Mouse (Mus musculus) embryonic stem cell, embryonic (primary cell): ENCODE data around the gene Synrg.

Experiments used
- CTCF ChIA-PET, 4 experiments: fragments of 300-600 bp in 2 of 4; fragments of 350-600 bp in 2 of 4; sonication (Branson Sonifier 250); formaldehyde crosslinking; loops; one replicate each; lab custom pipeline; 2022; ENCODE audit warnings: inconsistent platforms in 2 of 4; lab: Charles Lee
- POLR2A ChIA-PET, 4 experiments: fragments of 300-600 bp in 2 of 4; fragments of 350-600 bp in 2 of 4; sonication (Branson Sonifier 250); formaldehyde crosslinking; loops; one replicate each; lab custom pipeline; 2022; ENCODE audit warnings: antibody characterized with exemption in 4 of 4, inconsistent platforms in 1 of 4; lab: Charles Lee

The Synrg gene

GRCm38 (mm10) chr11:84053055-84053454 lies 88.8 kb downstream of the Synrg start:
- POLR2A ChIA-PET = interaction anchor here in 2 of 4 experiments (0.6 to 1.8 kb wide), 2 partner anchors 10 to 14 kb away, joined by 3 to 5 read pairs; no protein-coding TSS in a partner anchor
- CTCF ChIA-PET = interaction anchor here in 1 of 4 experiments (1.1 kb wide), 1 partner anchor 9 kb away, joined by 3 read pairs; no protein-coding TSS in a partner anchor

DNA sequence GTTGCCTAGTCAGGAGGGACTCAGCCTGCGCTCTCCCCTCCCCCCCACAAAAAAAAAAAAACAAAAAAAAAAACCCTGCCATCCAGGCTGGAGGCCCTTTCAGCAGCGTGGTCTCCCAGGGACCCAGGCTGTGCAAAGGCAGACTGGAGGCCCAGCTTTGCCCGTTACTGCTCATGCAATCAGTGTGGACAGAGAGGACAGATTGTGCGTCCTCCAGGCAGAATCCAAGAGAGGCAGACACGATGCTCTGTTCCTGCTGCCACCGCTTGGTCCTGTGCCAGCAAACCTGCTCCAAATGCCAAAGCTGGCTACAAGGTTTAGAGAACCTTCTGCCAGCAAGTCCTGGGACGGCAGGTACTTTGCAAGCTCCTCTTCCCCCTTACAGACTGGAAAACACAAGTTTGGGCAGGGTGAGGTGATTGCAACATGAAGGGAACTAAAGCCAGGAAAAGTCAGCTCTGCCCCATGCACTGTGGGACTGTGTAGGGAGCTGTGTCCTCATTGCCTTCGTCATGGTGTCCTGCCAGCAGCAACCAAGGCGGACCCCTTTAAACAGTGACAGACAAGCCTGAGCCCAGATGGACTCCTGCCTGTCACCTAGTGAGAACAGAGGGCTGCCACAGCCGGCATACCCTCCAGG lies 89.4 kb downstream of the Synrg start:
- CTCF ChIA-PET = interaction anchor here in 1 of 4 experiments (0.8 to 1.1 kb wide), 2 partner anchors 9 to 269 kb away, joined by 3 read pairs; no protein-coding TSS in a partner anchor
- POLR2A ChIA-PET = interaction anchor here in 1 of 4 experiments (1.2 to 1.8 kb wide), 2 partner anchors 13 to 21 kb away, joined by 3 to 5 read pairs; no protein-coding TSS in a partner anchor

DNA sequence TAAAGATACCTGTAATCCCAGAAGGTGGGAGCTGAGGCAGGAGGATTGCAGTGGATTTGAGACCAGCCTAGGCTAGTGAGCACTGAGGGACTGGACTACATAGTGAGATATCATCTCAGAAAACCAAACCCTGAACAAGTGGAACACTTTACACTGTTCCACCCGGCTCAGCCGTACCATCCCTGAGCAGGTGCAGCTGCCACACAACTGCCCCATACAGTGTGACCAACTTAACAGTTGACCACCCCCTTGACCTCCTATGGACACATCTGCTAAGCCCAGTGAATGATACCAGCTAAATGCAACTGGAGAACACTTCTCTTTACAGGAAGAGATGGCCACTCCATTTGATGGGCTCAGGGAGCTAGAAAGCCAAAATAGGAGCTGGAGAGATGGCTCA lies 93.2 kb downstream of the Synrg start:
- POLR2A ChIA-PET = interaction anchor here in 2 of 4 experiments (1.0 to 1.3 kb wide), 3 partner anchors 12 to 22 kb away, joined by 3 read pairs; partner anchors contain the start of gene Dusp14 (in 1 of the 2)
- CTCF ChIA-PET = no interaction called here

DNA sequence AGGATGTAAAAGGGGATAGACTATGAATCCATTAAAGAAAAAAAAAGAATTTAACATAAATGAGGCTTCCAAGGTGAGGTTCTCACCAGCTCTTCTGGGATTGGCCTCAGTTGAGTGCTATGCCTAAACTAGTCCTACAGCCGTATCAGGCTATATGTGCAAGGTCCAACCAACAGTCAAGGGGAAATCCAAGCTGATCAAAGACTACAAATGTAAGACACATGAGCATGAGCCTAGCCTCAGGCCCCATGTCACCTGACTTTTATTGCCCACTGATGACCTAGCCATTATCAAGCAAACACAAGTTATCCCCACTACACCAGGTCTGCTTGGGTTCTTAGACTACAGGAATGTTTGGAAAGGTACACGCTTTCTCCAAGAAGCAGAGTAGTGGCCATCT lies 95.6 kb downstream of the Synrg start:
- CTCF ChIA-PET = interaction anchor here in 2 of 4 experiments (0.6 to 0.8 kb wide), 2 partner anchors 42 to 109 kb away, joined by 3 to 4 read pairs; no protein-coding TSS in a partner anchor
- POLR2A ChIA-PET = interaction anchor here in 1 of 4 experiments (1.0 to 2.0 kb wide), 3 partner anchors 12 to 117 kb away, joined by 3 to 6 read pairs (median 3); no protein-coding TSS in a partner anchor

DNA sequence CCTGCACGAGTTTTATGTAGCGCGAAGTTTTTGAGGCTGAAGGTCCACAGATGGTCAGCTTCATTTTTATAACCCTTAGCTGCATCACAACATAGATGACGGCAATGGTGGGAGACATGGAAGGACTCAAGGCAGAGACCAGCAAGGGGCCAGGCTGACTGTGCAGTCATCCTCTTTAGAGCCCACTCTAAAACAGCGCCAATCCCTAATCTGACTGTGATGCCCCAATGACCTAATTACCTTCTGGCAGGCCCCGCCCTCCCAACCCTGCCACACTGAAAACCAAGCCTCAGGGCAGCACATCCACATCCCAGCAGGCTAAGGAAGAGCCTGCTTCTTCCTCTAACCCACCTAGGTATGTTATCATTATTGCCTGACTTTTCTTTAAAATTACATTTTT lies 96.4 kb downstream of the Synrg start:
- CTCF ChIA-PET = no interaction called here
- POLR2A ChIA-PET = interaction anchor here in 2 of 4 experiments (1.0 to 1.5 kb wide), 5 partner anchors 9 to 249 kb away, joined by 3 to 5 read pairs (median 4); no protein-coding TSS in a partner anchor

GRCm38 (mm10) chr11:84061881-84062280 lies 97.7 kb downstream of the Synrg start:
- POLR2A ChIA-PET = interaction anchor here in 3 of 4 experiments (0.6 to 2.4 kb wide), 14 partner anchors 10 to 449 kb away, joined by 3 to 14 read pairs (median 4); no protein-coding TSS in a partner anchor
- CTCF ChIA-PET = interaction anchor here (0.6 to 1.2 kb wide), 10 partner anchors 12 to 1768 kb away, joined by 3 to 8 read pairs (median 3); partner anchors contain the start of gene Heatr6 (in 1 of the 4)

DNA sequence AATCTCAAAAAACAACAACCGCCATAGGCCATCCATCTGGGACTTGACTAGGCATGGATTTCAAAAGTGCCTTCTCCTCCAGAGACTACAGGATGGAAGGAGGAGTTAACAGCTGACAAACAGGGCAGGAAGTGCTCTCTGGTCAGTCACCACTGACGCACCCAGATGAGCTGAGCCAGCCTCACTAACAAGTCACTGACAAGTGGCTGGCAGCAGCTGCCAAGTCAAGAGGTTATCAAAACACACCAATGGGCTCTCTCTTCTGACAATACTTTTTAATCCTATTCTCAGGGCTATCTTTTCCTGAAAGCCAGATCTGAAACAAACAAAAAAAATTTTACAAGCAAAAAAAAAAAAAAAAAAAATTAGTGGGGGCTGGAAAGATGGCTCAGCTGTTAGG lies 98.6 kb downstream of the Synrg start:
- ChIA-PET CTCF (interaction anchor here in 3 of 4 experiments (0.6 to 0.7 kb wide), 5 partner anchors 11 to 1673 kb away, joined by 3 to 11 read pairs (median 3); no protein-coding TSS in a partner anchor), POLR2A (interaction anchor here in 1 of 4 experiments (0.8 to 2.4 kb wide), 7 partner anchors 9 to 764 kb away, joined by 3 to 14 read pairs (median 5); partner anchors contain the start of genes Ap2b1 and Heatr6)

GRCm38 (mm10) chr11:84063631-84064209 lies 99.5 kb downstream of the Synrg start:
- ChIA-PET POLR2A (interaction anchor here in 1 of 4 experiments (1.0 to 2.4 kb wide), 4 partner anchors 10 to 765 kb away, joined by 3 to 14 read pairs (median 3); partner anchors contain the start of genes Ap2b1 and Heatr6), CTCF (interaction anchor here in 1 of 4 experiments (0.9 kb wide), 1 partner anchor 279 kb away, joined by 3 read pairs; no protein-coding TSS in a partner anchor)

DNA sequence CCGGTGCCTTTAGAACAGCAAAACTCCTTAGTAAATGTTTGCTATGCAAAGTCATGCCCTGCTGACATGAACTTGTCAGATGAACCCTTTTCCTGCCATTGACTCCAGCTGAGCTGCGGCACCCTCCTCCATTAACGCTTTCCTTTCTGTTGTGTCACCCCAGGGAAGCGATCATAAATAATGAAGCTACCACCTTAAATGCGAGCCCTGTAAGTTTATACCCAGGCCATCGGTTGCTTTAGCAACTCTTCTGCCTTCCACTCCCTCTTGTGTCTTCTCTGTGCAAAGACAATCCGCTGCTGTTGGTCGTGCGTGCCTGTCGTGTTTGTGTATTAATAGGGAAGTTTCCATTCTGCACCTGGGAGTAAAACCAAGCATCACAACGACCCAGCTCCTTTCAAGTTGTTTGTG lies 101.8 kb downstream of the Synrg start:
- ChIA-PET POLR2A (interaction anchor here in 2 of 4 experiments (1.2 to 2.0 kb wide), 3 partner anchors 12 to 101 kb away, joined by 3 to 7 read pairs (median 5); no protein-coding TSS in a partner anchor), CTCF (interaction anchor here in 3 of 4 experiments (0.6 kb wide), 3 partner anchors 11 to 99 kb away, joined by 3 read pairs; no protein-coding TSS in a partner anchor)

DNA sequence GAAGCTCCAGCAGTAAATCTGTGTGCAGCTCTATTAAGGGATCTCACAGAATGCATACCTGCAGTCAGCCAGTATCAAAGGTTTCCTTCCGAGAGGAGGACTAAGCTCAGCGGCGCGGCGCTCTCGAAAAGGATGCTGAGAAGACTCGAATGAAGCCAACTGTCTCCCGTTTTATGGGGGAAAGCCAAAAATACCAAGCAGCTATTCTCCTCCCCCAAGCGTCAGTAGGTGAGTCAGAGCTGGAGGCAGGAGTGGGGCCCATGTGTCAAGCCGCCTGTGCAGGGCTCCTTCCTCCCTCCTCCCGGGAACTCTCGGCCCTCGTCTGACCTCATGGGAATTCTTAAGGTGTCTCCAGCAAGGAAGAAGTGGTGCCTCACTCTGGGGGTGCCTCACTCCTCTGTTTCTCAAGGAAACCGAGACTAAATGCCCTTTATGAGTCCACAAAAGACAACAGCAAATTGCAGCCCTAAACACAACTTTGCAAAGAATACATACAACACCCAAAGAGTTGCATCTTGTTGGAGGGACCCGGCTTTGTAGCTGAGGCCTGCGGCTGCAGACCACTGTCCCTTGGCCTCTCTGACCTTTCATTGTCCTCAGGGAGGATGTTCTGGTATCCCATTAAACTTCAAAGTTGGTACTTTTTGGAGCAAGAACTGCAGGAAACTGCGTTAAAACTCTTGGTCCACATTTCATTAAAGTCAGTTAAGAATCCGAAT lies 102.9 kb downstream of the Synrg start:
- ChIA-PET CTCF (interaction anchor here in 1 of 4 experiments (0.6 kb wide), 1 partner anchor 18 kb away, joined by 6 read pairs; no protein-coding TSS in a partner anchor), POLR2A (interaction anchor here in 3 of 4 experiments (0.5 to 2.0 kb wide), 9 partner anchors 9 to 656 kb away, joined by 3 to 7 read pairs (median 4); no protein-coding TSS in a partner anchor)

- CTCF ChIA-PET = interaction anchor here in 1 of 4 experiments (0.5 kb wide), 1 partner anchor 296 kb away, joined by 5 read pairs; no protein-coding TSS in a partner anchor
- POLR2A ChIA-PET = interaction anchor here in 3 of 4 experiments (0.5 to 2.0 kb wide), 10 partner anchors 9 to 655 kb away, joined by 3 to 7 read pairs (median 4); no protein-coding TSS in a partner anchor
These were observed 103.5 kb downstream of the Synrg start for GRCm38 (mm10) chr11:84067720-84068190.

GRCm38 (mm10) chr11:84068191-84069033 lies 104.2 kb downstream of the Synrg start:
- POLR2A ChIA-PET = interaction anchor here in 2 of 4 experiments (0.8 to 2.1 kb wide), 8 partner anchors 9 to 68 kb away, joined by 3 to 6 read pairs (median 4); no protein-coding TSS in a partner anchor
- CTCF ChIA-PET = interaction anchor here in 1 of 4 experiments (0.5 kb wide), 1 partner anchor 296 kb away, joined by 5 read pairs; no protein-coding TSS in a partner anchor

- ChIA-PET CTCF (no interaction called here), POLR2A (interaction anchor here in 2 of 4 experiments (0.8 to 2.1 kb wide), 12 partner anchors 8 to 69 kb away, joined by 3 to 6 read pairs (median 3); no protein-coding TSS in a partner anchor)
These were observed 104.8 kb downstream of the Synrg start, which contains the start of gene Dusp14 for GRCm38 (mm10) chr11:84069034-84069370. TSS of gene Dusp14 (minus strand) at chr11:84069261.

- POLR2A ChIA-PET = interaction anchor here in 2 of 4 experiments (0.6 to 2.3 kb wide), 9 partner anchors 10 to 661 kb away, joined by 3 to 14 read pairs (median 3); partner anchors contain the start of genes Acaca (in 1 of the 2) and Tada2a (in 1 of the 2)
- CTCF ChIA-PET = interaction anchor here in 3 of 4 experiments (0.5 to 0.9 kb wide), 4 partner anchors 11 to 1483 kb away, joined by 3 to 9 read pairs (median 6); no protein-coding TSS in a partner anchor
These were observed 108.8 kb downstream of the Synrg start for GRCm38 (mm10) chr11:84072904-84073651.
